13 mouse cellular contexts compared by ENCODE assay signal in genomic region chr16:33609554-33609953, GRCm38 (mm10).
"Had no signal": no experiment of that assay in that cellular context is flagged by ENCODE, and none has a peak within 500 bp of the region (broad histone marks: within the 10 kb centered on the region; RNA-seq: fewer than 3 reads in every experiment).

No protein-coding gene starts in this region.

- H3K9me3 ChIP-seq: limb, embryonic 15.5 days; liver, embryonic 12.5 days; midbrain, embryonic 15.5 days had no signal

- H3K27me3 ChIP-seq: limb, embryonic 15.5 days; midbrain, embryonic 15.5 days had no signal

- ATAC-seq: liver, embryonic 12.5 days; midbrain, embryonic 15.5 days had no signal

- DNase-seq: kidney, postnatal 36 days; layer of hippocampus, adult 9-11 months; layer of hippocampus, postnatal 36 days; lung, embryonic 14.5 days; lung, postnatal 10 days; lung, postnatal 4 days; thymus, adult 18-20 months; thymus, postnatal 25 days had no signal

- H3K4me1 ChIP-seq: liver, embryonic 12.5 days had no signal

- H3K4me3 ChIP-seq: limb, embryonic 15.5 days; liver, embryonic 12.5 days; midbrain, embryonic 15.5 days had no signal

- H3K4me2 ChIP-seq: limb, embryonic 15.5 days; liver, embryonic 12.5 days; lung, embryonic 14.5 days; midbrain, embryonic 11.5 days; midbrain, embryonic 15.5 days had no signal

- H3K9ac ChIP-seq: limb, embryonic 15.5 days; liver, embryonic 12.5 days; lung, embryonic 14.5 days; midbrain, embryonic 15.5 days had no signal

- H3K36me3 ChIP-seq: limb, embryonic 15.5 days; liver, embryonic 12.5 days; midbrain, embryonic 15.5 days had no signal

- H3K27ac ChIP-seq: kidney, postnatal 0 days; limb, embryonic 15.5 days; liver, embryonic 12.5 days; midbrain, embryonic 15.5 days had no signal
